Mouse (Mus musculus): Measurements from ENCODE around the gene Pkn2. TPM values are rescaled to one million over a fixed set of nuclear protein-coding genes. Genes with fewer than 3 reads are reported as not detected.
A peak's percentile ranks its signal among the peaks of the same experiment; 100 is the strongest.

The Pkn2 gene
- total and polyA plus RNA-seq, 3 experiments: 33.5 to 38.8 (median 34.7) TPM

DNA sequence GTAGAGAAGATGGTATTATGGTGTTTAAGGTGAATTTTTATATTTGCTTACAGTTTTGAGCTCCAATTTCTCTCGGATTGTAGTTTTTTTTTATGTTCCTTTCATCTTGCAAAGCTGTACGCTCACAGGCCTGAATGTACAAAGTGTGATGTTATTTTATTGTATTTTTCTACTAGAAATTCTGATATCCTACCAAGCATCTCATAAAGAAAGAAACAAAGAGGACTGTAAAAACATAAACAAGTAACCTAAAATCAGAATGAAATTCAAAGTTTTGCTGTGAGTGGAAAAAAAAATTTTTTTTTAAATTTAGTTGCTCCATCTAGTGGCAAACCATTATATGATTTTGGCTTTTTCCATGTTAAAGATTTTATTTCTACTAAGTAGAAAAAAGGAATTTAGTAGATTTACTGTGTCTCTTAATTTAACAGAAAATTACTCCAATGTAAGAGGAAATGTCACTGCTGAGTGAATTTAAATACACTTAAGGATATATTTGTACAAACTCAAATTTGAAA is 43.1 kb upstream of the Pkn2 start:
- H3K36me3 ChIP-seq (ENCODE audit: control insufficient read depth in 1 of 2, insufficient read depth in 2 of 2, low read length in 2 of 2): no peaks in the 10 kb centered on the region
- peak; percentile 69 for TF ChIP-seq RAD21 (IDR thresholded peaks at IDR 0.05; ENCODE audit: low read depth, low read length)
- no peak for TF ChIP-seq TBP (IDR thresholded peaks at IDR 0.05; ENCODE audit: low read depth, low read length)
- peak; percentile 62 for TF ChIP-seq SMC3 (IDR thresholded peaks at IDR 0.05; ENCODE audit: low read depth, low read length)
- TF ChIP-seq ZKSCAN1 (IDR thresholded peaks at IDR 0.05; ENCODE audit: low read depth, low read length): no peak
- peak; percentile 46; the same call in 1 of the 2 replicates for TF ChIP-seq ZC3H11A (IDR thresholded peaks at IDR 0.05; ENCODE audit: low read depth, low read length)
- no peak for TF ChIP-seq POLR2AphosphoS5 (IDR thresholded peaks at IDR 0.05; ENCODE audit: borderline replicate concordance, low read depth, low read length)
- TF ChIP-seq ZNF384 (IDR thresholded peaks at IDR 0.05; ENCODE audit: low read depth, low read length): peak; percentile 77
- TF ChIP-seq CTCF (IDR thresholded peaks at IDR 0.05 in 2 of 3, conservative IDR thresholded peaks at IDR 0.05 in 1 of 3; ENCODE audit: control insufficient read depth in 1 of 3, insufficient read depth in 1 of 3, low read depth in 2 of 3, low read length in 3 of 3, poor library complexity in 1 of 3, severe bottlenecking in 1 of 3): peak in 2 of 3 experiments; percentile 13 to 52; a peak in 3 of 6 replicates
- no peak overlapping the region for H3K4me3 ChIP-seq (ENCODE audit: control insufficient read depth in 1 of 2, insufficient read depth in 1 of 2, low read depth in 2 of 2, low read length in 2 of 2)
- no peaks in the 10 kb centered on the region; a peak in 1 of 4 replicates for H3K4me1 ChIP-seq (ENCODE audit: control insufficient read depth in 1 of 2, insufficient read depth in 2 of 2, low read length in 2 of 2)
- no peak overlapping the region for H3K27ac ChIP-seq (ENCODE audit: control insufficient read depth, low read depth, low read length)
- H3K27me3 ChIP-seq (ENCODE audit: control insufficient read depth in 1 of 2, insufficient read depth in 2 of 2, low read length in 2 of 2): no peaks in the 10 kb centered on the region; a peak in 1 of 4 replicates
- peak; percentile 20 for DNase-seq (ENCODE audit: low read depth, low spot score)
- no peak overlapping the region for H3K9ac ChIP-seq (ENCODE audit: control insufficient read depth, low read depth, low read length, poor library complexity, severe bottlenecking)
- H3K79me2 ChIP-seq (ENCODE audit: control insufficient read depth, insufficient read depth, low read length, poor library complexity): no peaks in the 10 kb centered on the region
- H3K9me3 ChIP-seq (replicated peaks; ENCODE audit: insufficient read depth, low read length): no peaks in the 10 kb centered on the region

DNA sequence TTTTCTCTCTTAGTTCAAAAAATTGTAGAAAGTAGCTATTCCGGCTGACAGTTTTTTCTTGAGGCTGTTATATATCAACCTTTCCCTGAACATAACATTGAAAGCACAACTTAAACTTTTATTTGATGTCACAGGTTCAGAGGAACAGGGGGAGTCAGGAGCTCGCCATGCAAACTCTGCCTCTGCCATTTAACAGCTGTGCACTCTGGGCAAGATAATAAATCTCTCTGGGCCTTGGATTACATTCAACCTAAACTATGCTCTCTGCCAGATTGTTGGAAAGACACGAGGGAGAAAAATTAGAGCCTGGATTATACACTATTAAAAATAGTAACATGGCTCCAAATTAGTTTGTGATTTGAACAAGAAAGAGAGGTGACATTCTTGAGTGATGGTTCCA is 37.3 kb upstream of the Pkn2 start:
- H3K4me1 ChIP-seq (ENCODE audit: control insufficient read depth in 1 of 2, insufficient read depth in 2 of 2, low read length in 2 of 2): no peaks in the 10 kb centered on the region
- TF ChIP-seq TBP (IDR thresholded peaks at IDR 0.05; ENCODE audit: low read depth, low read length) (no peak), ZMIZ1 (IDR thresholded peaks at IDR 0.05; ENCODE audit: low read depth, low read length) (no peak), USF1 (IDR thresholded peaks at IDR 0.05; ENCODE audit: low read depth, low read length) (no peak), RAD21 (IDR thresholded peaks at IDR 0.05; ENCODE audit: low read depth, low read length) (no peak), ELF1 (IDR thresholded peaks at IDR 0.05; ENCODE audit: low read depth, low read length) (no peak), NRF1 (IDR thresholded peaks at IDR 0.05; ENCODE audit: insufficient read depth, low read depth, low read length, poor library complexity, severe bottlenecking) (no peak), TAL1 (IDR thresholded peaks at IDR 0.05; ENCODE audit: low read length) (no peak), CHD2 (IDR thresholded peaks at IDR 0.05; ENCODE audit: low read length) (no peak)
- H3K36me3 ChIP-seq (ENCODE audit: control insufficient read depth in 1 of 2, insufficient read depth in 2 of 2, low read length in 2 of 2): no peaks in the 10 kb centered on the region; a peak in 1 of 4 replicates
- no peak overlapping the region for H3K9ac ChIP-seq (ENCODE audit: control insufficient read depth, low read depth, low read length, poor library complexity, severe bottlenecking)
- no peaks in the 10 kb centered on the region for H3K9me3 ChIP-seq (replicated peaks; ENCODE audit: insufficient read depth, low read length)
- H3K27ac ChIP-seq (ENCODE audit: control insufficient read depth, low read depth, low read length): no peak overlapping the region
- no peak for DNase-seq (ENCODE audit: low read depth, low spot score)
- no peaks in the 10 kb centered on the region for H3K27me3 ChIP-seq (ENCODE audit: control insufficient read depth in 1 of 2, insufficient read depth in 2 of 2, low read length in 2 of 2)
- H3K79me2 ChIP-seq (ENCODE audit: control insufficient read depth, insufficient read depth, low read length, poor library complexity): no peaks in the 10 kb centered on the region
- H3K4me3 ChIP-seq (ENCODE audit: control insufficient read depth in 1 of 2, insufficient read depth in 1 of 2, low read depth in 2 of 2, low read length in 2 of 2): no peak overlapping the region

All from MEL (cell line).